ENCODE assay signal across 8 mouse cellular contexts in the genomic region with DNA sequence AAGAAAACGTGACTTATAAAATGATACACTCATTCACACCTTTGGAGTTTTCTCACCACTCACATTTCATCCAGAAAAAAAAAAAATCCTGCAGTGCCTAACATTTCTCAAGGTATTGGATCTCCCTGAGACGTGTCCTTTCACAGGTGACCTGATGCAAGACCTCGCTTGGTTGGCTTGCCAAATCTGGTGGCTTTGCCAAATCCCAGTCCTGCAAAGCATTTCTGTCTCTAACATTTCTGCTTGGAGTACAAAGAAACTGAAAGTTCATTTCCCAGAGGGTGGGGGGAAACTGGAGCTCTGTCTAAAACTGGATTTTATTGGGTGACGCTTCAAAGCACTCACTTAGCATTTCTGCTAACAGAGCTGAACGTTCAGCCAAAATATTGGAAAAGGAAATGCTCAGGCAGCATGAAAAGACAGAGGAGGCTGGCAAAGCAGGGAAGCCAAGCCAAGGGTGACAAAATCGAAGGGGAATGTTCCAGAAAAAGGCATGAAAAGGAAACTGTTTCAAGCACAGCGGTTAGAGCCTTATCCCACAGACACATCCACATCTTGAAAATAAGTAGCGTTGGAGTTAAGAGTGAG.
A peak's percentile ranks its signal among the peaks of the same experiment; 100 is the strongest.
DNase-seq lines count a peak whose midpoint lies in the region; ATAC-seq and TF ChIP-seq lines count a peak whose summit lies in the region.

No protein-coding gene starts in this region.

- H3K4me1 ChIP-seq in hindbrain, embryonic 15.5 days (replicated peaks), result no peaks in the 10 kb centered on the region
- H3K4me1 ChIP-seq in hindbrain, embryonic 10.5 days (replicated peaks), result no peaks in the 10 kb centered on the region
- H3K4me1 ChIP-seq in kidney, postnatal 0 days (replicated peaks; ENCODE audit: insufficient read depth, low read length), result no peaks in the 10 kb centered on the region

- ATAC-seq in hindbrain, embryonic 15.5 days (ENCODE audit: low FRiP score, low read depth), result no peak
- ATAC-seq in kidney, postnatal 0 days (replicated peaks; ENCODE audit: low FRiP score, low read depth), result no peak
- no peak for ATAC-seq in monocyte, adult 5-6 weeks (replicated peaks; ENCODE audit: insufficient number of reproducible peaks, low FRiP score, low TSS enrichment, poor library complexity, severe bottlenecking)

- H3K27ac ChIP-seq in hindbrain, embryonic 15.5 days (replicated peaks), result 0 out of 2 replicates have a peak overlapping the region, but pooled peaks have one; percentile 1
- no peak overlapping the region for H3K27ac ChIP-seq in hindbrain, embryonic 10.5 days
- no peak overlapping the region for H3K27ac ChIP-seq in kidney, postnatal 0 days

- H3K27me3 ChIP-seq in hindbrain, embryonic 15.5 days, result no peaks in the 10 kb centered on the region
- no peaks in the 10 kb centered on the region for H3K27me3 ChIP-seq in hindbrain, embryonic 10.5 days (ENCODE audit: insufficient read depth, poor library complexity, severe bottlenecking)
- H3K27me3 ChIP-seq in kidney, postnatal 0 days (ENCODE audit: insufficient read depth, low read length), result no peaks in the 10 kb centered on the region

- H3K9ac ChIP-seq in hindbrain, embryonic 15.5 days, result no peak overlapping the region
- no peak overlapping the region for H3K9ac ChIP-seq in kidney, postnatal 0 days (ENCODE audit: low read depth, low read length)

- no peak for TF ChIP-seq CTCF in kidney, postnatal 0 days (IDR thresholded peaks at IDR 0.05; ENCODE audit: low read depth)

- no peak overlapping the region for H3K4me2 ChIP-seq in hindbrain, embryonic 15.5 days
- no peak overlapping the region for H3K4me2 ChIP-seq in kidney, postnatal 0 days (ENCODE audit: low read length)

- no peaks in the 10 kb centered on the region for H3K9me3 ChIP-seq in hindbrain, embryonic 15.5 days
- no peaks in the 10 kb centered on the region for H3K9me3 ChIP-seq in hindbrain, embryonic 10.5 days
- no peaks in the 10 kb centered on the region for H3K9me3 ChIP-seq in kidney, postnatal 0 days (replicated peaks; ENCODE audit: low read length)

- H3K4me3 ChIP-seq in hindbrain, embryonic 15.5 days, result no peak overlapping the region
- no peak overlapping the region for H3K4me3 ChIP-seq in hindbrain, embryonic 10.5 days
- H3K4me3 ChIP-seq in kidney, postnatal 0 days (replicated peaks; ENCODE audit: low read depth, low read length), result no peak overlapping the region

- no peak for DNase-seq in hindbrain, embryonic 10.5 days (ENCODE audit: low spot score)
- peak; percentile 6 to 13 for DNase-seq in right cerebral cortex, adult 2 months (ENCODE audit: low spot score in 2 of 2)
- DNase-seq in right cerebral cortex, postnatal 25 days, result no peak
- peak; percentile 39 for DNase-seq in kidney, postnatal 0 days (ENCODE audit: low spot score)
- DNase-seq in telencephalon, adult 2 months (ENCODE audit: low read depth, low spot score), result peak; percentile 42
- DNase-seq in thymus, postnatal 36 days, result no peak

- 63% methylated on average over 8 of the region's 8 CpGs for WGBS in hindbrain, embryonic 15.5 days
- 84% methylated on average over 8 of the region's 8 CpGs for WGBS in hindbrain, embryonic 10.5 days
- 43% methylated on average over 8 of the region's 8 CpGs for WGBS in kidney, postnatal 0 days

- H3K36me3 ChIP-seq in hindbrain, embryonic 15.5 days, result no peaks in the 10 kb centered on the region
- H3K36me3 ChIP-seq in hindbrain, embryonic 10.5 days, result no peaks in the 10 kb centered on the region
- no peaks in the 10 kb centered on the region for H3K36me3 ChIP-seq in kidney, postnatal 0 days (ENCODE audit: insufficient read depth, low read length)

Comparison
In these comparisons a context has a peak if more than half of its experiments do, and no peak if none do; other contexts are left out.
1. DNase-seq: peak in right cerebral cortex, adult 2 months (2 of 2), kidney, postnatal 0 days (single experiment) and telencephalon, adult 2 months (single experiment); none in hindbrain, embryonic 10.5 days (single experiment), right cerebral cortex, postnatal 25 days (single experiment) and thymus, postnatal 36 days (0 of 2).